Mouse (Mus musculus): Measurements from ENCODE around the gene Klra2. TPM values are rescaled to one million over a fixed set of nuclear protein-coding genes. Genes with fewer than 3 reads are reported as not detected.
"Not testable (repeated sequence)": the region's sequence is repeated elsewhere in the genome, so short reads cannot be mapped to it uniquely, and the experiment has no call there.

Gene Klra2
- total RNA-seq (2021): under 1 TPM in 1 of 2 experiments, not detected in 1; 0.17 TPM

- no peak for DNase-seq (ENCODE audit: low spot score)
- intact Hi-C loops (cut with DNase I): no loop called here
These were observed at the start of gene Klra2 for GRCm38 (mm10) chr6:131247206-131247605. Gene Klra2 (minus strand): TSS chr6:131247362.

GRCm38 (mm10) chr6:131294435-131295112 is 47.4 kb upstream of the Klra2 start:
- intact Hi-C loops (cut with DNase I): loop anchor here (5.0 to 10.0 kb wide), 2 partner anchors 93 to 1810 kb away; partner anchors contain the start of genes Smim10l1 and Ybx3
- DNase-seq (ENCODE audit: low spot score): no peak

GRCm38 (mm10) chr6:131293916-131294315 is 46.8 kb upstream of the Klra2 start:
- intact Hi-C loops (cut with DNase I): loop anchor here (5.0 to 10.0 kb wide), 2 partner anchors 93 to 1811 kb away; partner anchors contain the start of genes Smim10l1 and Ybx3
- no peak for DNase-seq (ENCODE audit: low spot score)

GRCm38 (mm10) chr6:131292991-131293788 is 46.0 kb upstream of the Klra2 start, which contains the start of gene Magohb:
Gene Magohb (minus strand): TSS chr6:131293244.
- intact Hi-C loops (cut with DNase I): loop anchor here (5.0 to 10.0 kb wide), 2 partner anchors 94 to 1812 kb away; partner anchors contain the start of genes Smim10l1 and Ybx3

GRCm38 (mm10) chr6:131292276-131292990 is 45.3 kb upstream of the Klra2 start:
- DNase-seq (ENCODE audit: low spot score): no peak
- intact Hi-C loops (cut with DNase I): loop anchor here (5.0 to 10.0 kb wide), 2 partner anchors 95 to 1812 kb away; partner anchors contain the start of genes Smim10l1 and Ybx3

More at GRCm38 (mm10) chr6:131292991-131293788, 46.0 kb upstream of the Klra2 start, which contains the start of gene Magohb:
- peak; percentile 55 for DNase-seq (ENCODE audit: low spot score)

GRCm38 (mm10) chr6:131290430-131290829 is 43.3 kb upstream of the Klra2 start:
- intact Hi-C loops (cut with DNase I): loop anchor here (5.0 to 10.0 kb wide), 2 partner anchors 97 to 1814 kb away; partner anchors contain the start of genes Smim10l1 and Ybx3
- no peak for DNase-seq (ENCODE audit: low spot score)

GRCm38 (mm10) chr6:131278160-131278559 is 31.0 kb upstream of the Klra2 start:
- intact Hi-C loops (cut with DNase I); DNase-seq (ENCODE audit: low spot score): not testable (repeated sequence)

GRCm38 (mm10) chr6:131276659-131277058 is 29.5 kb upstream of the Klra2 start:
- intact Hi-C loops (cut with DNase I): no loop called here
- no peak for DNase-seq (ENCODE audit: low spot score)

- intact Hi-C loops (cut with DNase I): no loop called here
- no peak for DNase-seq (ENCODE audit: low spot score)
These were observed 25.1 kb upstream of the Klra2 start for GRCm38 (mm10) chr6:131272311-131272710.

- intact Hi-C loops (cut with DNase I): no loop called here
- DNase-seq (ENCODE audit: low spot score): no peak
These were observed 23.1 kb upstream of the Klra2 start for GRCm38 (mm10) chr6:131270312-131270711.

GRCm38 (mm10) chr6:131269599-131269998 is 22.4 kb upstream of the Klra2 start:
- no peak for DNase-seq (ENCODE audit: low spot score)
- intact Hi-C loops (cut with DNase I): no loop called here

- no peak for DNase-seq (ENCODE audit: low spot score)
These were observed 17.0 kb upstream of the Klra2 start for GRCm38 (mm10) chr6:131264175-131264574.

GRCm38 (mm10) chr6:131262778-131263177 is 15.6 kb upstream of the Klra2 start:
- intact Hi-C loops (cut with DNase I): no loop called here
- no peak for DNase-seq (ENCODE audit: low spot score)

More at GRCm38 (mm10) chr6:131264175-131264574, 17.0 kb upstream of the Klra2 start:
- intact Hi-C loops (cut with DNase I): no loop called here

- no peak for DNase-seq (ENCODE audit: low spot score)
- intact Hi-C loops (cut with DNase I): no loop called here
These were observed 14.8 kb upstream of the Klra2 start for GRCm38 (mm10) chr6:131262009-131262408.

- DNase-seq (ENCODE audit: low spot score): no peak
- intact Hi-C loops (cut with DNase I): no loop called here
These were observed 2.1 kb downstream of the Klra2 start for GRCm38 (mm10) chr6:131245081-131245480.

Other genes with a start within 250 kb of the Klra2 start
- 1 to 10 TPM; 7.4 to 7.7 TPM for gene Magohb, start 45.9 kb upstream of the Klra2 start, total RNA-seq (2021)
- gene Styk1, start 106.2 kb upstream of the Klra2 start, total RNA-seq (2021): under 1 TPM; 0.17 to 0.23 TPM
- gene Ybx3, start 141.1 kb upstream of the Klra2 start, total RNA-seq (2021): 100 to 1,000 TPM; 239 to 249 TPM
- gene 5430401F13Rik, start 239.0 kb upstream of the Klra2 start, total RNA-seq (2021): not detected
- not detected for gene Gm6619, start 239.0 kb upstream of the Klra2 start, total RNA-seq (2021)